Mouse (Mus musculus): ENCODE results near the gene Adh7. TPM values are rescaled to one million over a fixed set of nuclear protein-coding genes. Genes with fewer than 3 reads are reported as not detected.

Adh7 gene
- total and polyA plus RNA-seq, 2 experiments from 2014 or later, result 1.0 to 1.6 TPM

DNA sequence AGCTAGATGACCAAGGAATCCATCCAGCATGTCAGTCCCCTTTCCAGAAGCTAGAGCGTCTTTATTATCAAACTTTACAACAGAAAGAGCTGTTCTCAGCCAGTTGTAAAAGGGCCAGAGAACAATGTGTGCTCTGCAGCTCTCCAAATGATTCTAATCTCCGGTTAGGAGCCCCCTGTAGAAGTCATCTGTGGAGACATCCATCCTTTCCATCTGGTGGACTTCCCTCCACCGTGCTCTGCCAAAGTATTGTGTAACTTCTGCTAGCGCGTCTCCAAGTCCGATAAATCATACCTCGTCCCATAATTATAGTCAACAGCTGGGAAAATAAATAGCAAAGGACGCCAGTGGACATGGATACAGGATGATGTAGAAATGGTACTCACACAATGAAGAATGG lies 31.2 kb downstream of the Adh7 start:
- Histone ChIP-seq H3K4me2 (ENCODE audit: low read depth) (no peak overlapping the region), H3K27ac (ENCODE audit: low read depth, low read length) (no peak overlapping the region), H3K36me3 (ENCODE audit: insufficient read depth) (no peaks in the 10 kb centered on the region), H3K9me3 (ENCODE audit: low read length) (no peaks in the 10 kb centered on the region), H3K27me3 (ENCODE audit: insufficient read depth, low read length) (no peaks in the 10 kb centered on the region), H3K9ac (no peak overlapping the region), H3K4me3 (ENCODE audit: low read depth, low read length) (no peak overlapping the region), H3K4me1 (ENCODE audit: insufficient read depth) (no peaks in the 10 kb centered on the region)
- no peak for TF ChIP-seq CTCF (IDR thresholded peaks at IDR 0.05; ENCODE audit: low read depth)
- 90% methylated on average over 8 of the region's 8 CpGs for WGBS
- ATAC-seq, result no peak
- DNase-seq, result no peak

DNA sequence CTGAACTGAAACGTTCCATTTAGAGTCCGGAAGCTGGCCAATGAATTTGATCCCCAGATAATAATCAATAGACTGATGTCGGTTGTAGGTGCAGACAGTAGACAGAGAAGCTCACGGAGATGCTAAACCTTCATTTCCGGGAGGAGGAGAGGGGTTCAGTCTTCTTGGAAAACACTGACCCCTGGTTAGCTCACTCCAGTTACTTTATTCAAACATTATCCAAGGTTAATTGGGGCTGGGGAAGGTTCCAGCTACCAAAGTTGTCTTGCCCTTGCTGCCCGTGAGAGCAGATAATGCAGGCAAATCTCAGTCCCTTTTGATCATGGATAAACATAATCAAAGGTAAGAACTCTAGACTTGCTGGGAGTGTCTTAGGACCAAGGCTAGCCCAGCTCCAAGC lies 33.6 kb downstream of the Adh7 start:
- WGBS, result 87% methylated on average over 6 of the region's 6 CpGs
- H3K27ac ChIP-seq (ENCODE audit: low read depth, low read length), result no peak overlapping the region
- H3K4me2 ChIP-seq (ENCODE audit: low read depth), result no peak overlapping the region
- DNase-seq, result no peak
- no peak overlapping the region for H3K4me3 ChIP-seq (ENCODE audit: low read depth, low read length)
- no peaks in the 10 kb centered on the region for H3K27me3 ChIP-seq (ENCODE audit: insufficient read depth, low read length)
- no peaks in the 10 kb centered on the region for H3K4me1 ChIP-seq (ENCODE audit: insufficient read depth)
- ATAC-seq, result no peak
- TF ChIP-seq CTCF (IDR thresholded peaks at IDR 0.05; ENCODE audit: low read depth), result no peak
- H3K9me3 ChIP-seq (ENCODE audit: low read length), result no peaks in the 10 kb centered on the region
- H3K36me3 ChIP-seq (ENCODE audit: insufficient read depth), result no peaks in the 10 kb centered on the region
- no peak overlapping the region for H3K9ac ChIP-seq

DNA sequence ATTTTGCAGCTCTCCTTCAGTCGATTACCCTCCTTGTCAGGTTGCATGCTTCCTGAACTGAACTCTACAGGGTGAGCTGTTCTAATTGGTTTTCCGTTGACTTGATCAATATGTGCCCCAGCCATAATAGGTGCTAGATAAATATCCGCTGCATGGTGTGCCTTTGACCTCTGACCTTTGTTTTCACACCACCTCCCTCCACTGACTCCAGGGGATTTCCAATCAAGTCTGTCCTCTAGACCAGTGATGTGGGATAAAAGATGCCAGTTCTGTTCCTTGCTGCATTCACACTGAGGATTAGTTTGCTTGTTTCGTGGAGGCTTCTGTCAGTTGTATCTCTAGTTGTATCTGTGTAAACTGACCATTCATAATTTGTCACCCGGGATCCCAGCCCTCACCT lies 36.6 kb downstream of the Adh7 start:
- no peak overlapping the region for H3K4me3 ChIP-seq (ENCODE audit: low read depth, low read length)
- ATAC-seq (no peak), DNase-seq (no peak)
- H3K4me2 ChIP-seq (ENCODE audit: low read depth), result no peak overlapping the region
- no peaks in the 10 kb centered on the region for H3K27me3 ChIP-seq (ENCODE audit: insufficient read depth, low read length)
- 41% methylated on average over 5 of the region's 5 CpGs for whole genome bisulfite sequencing
- H3K27ac ChIP-seq (ENCODE audit: low read depth, low read length), result no peak overlapping the region
- no peak overlapping the region for H3K9ac ChIP-seq
- TF ChIP-seq CTCF (IDR thresholded peaks at IDR 0.05; ENCODE audit: low read depth), result no peak
- H3K36me3 ChIP-seq (ENCODE audit: insufficient read depth), result no peaks in the 10 kb centered on the region
- H3K4me1 ChIP-seq (ENCODE audit: insufficient read depth), result no peaks in the 10 kb centered on the region
- no peaks in the 10 kb centered on the region for H3K9me3 ChIP-seq (ENCODE audit: low read length)

DNA sequence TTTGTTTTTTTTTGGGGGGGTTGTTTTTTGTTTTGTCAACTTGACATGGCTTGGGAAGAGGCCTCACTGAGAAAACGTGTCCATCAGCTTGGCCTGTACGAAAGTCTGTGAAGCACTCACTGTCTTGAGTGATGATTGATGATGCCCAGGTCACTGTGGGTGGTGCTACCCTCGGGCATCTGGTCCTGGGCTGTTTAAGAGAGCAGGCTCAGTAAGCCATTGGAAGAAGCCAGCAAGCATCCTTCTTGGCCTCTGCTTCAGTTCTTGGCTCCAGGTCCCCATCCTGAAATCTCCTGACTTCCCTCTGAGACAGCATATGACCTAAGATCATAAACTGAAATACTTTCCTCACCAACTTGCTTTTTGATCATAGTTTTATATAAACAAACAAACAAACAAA lies 37.8 kb downstream of the Adh7 start:
- H3K27me3 ChIP-seq (ENCODE audit: insufficient read depth, low read length), result no peaks in the 10 kb centered on the region
- no peak for DNase-seq
- no peak for TF ChIP-seq CTCF (IDR thresholded peaks at IDR 0.05; ENCODE audit: low read depth)
- H3K4me2 ChIP-seq (ENCODE audit: low read depth), result no peak overlapping the region
- no peak overlapping the region for H3K27ac ChIP-seq (ENCODE audit: low read depth, low read length)
- ATAC-seq, result no peak
- H3K4me3 ChIP-seq (ENCODE audit: low read depth, low read length), result no peak overlapping the region
- no peaks in the 10 kb centered on the region for H3K4me1 ChIP-seq (ENCODE audit: insufficient read depth)
- no peak overlapping the region for H3K9ac ChIP-seq
- 89% methylated on average over 3 of the region's 3 CpGs for WGBS
- H3K36me3 ChIP-seq (ENCODE audit: insufficient read depth), result no peaks in the 10 kb centered on the region
- H3K9me3 ChIP-seq (ENCODE audit: low read length), result no peaks in the 10 kb centered on the region

- H3K27ac ChIP-seq (ENCODE audit: low read depth, low read length), result no peak overlapping the region
- 85% methylated on average over 9 of the region's 9 CpGs for WGBS
- H3K9me3 ChIP-seq (ENCODE audit: low read length), result no peaks in the 10 kb centered on the region
- no peak overlapping the region for H3K4me3 ChIP-seq (ENCODE audit: low read depth, low read length)
- no peaks in the 10 kb centered on the region for H3K36me3 ChIP-seq (ENCODE audit: insufficient read depth)
- no peak for TF ChIP-seq CTCF (IDR thresholded peaks at IDR 0.05; ENCODE audit: low read depth)
- no peak overlapping the region for H3K9ac ChIP-seq
- no peak overlapping the region for H3K4me2 ChIP-seq (ENCODE audit: low read depth)
- ATAC-seq (no peak), DNase-seq (no peak)
- no peaks in the 10 kb centered on the region for H3K4me1 ChIP-seq (ENCODE audit: insufficient read depth)
- no peaks in the 10 kb centered on the region for H3K27me3 ChIP-seq (ENCODE audit: insufficient read depth, low read length)
Observed at GRCm38 (mm10) chr3:138255780-138256550, 38.4 kb downstream of the Adh7 start.

DNA sequence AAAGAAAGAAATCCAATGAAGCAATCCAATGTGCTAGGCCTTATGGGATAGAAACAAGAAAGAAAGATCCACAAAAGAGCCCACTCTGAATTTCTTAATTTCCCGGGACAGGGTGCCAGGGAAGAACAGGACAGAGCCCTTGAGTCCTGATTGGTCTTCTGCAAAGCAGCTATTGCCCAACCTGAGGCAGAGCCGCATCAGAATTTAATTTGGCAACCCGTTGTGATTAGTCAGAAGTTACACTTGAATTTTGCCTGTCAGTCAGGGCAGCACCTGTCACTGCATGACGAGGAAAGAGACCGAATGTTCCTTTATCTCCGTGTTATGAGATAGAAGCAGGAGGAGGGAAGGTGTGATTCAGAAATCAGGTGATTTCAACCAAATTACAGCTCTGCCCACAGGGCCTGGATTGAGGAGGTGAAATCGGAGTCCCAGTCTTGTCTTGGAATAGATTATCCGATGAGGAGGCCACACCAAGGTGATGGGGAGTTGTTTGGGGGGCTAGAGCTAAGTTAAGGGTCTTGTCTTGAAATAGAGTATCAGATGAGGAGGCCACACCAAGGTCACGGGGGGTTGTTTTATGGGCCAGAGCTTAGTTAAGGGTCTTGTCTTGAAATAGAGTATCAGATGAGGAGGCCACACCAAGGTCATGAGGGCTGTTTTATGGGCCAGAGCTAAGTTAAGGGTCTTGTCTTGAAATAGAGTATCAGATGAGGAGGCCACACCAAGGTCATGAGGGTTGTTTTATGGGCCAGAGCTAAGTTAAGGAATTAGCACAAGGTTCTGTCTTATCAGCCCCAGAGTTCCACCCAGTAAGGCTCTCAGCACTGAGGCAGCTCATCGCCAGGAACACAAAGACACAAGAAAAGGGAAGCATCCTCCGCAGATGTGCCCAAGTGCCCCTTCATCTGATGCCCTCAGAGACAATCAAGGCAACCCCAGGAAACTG lies 43.4 kb downstream of the Adh7 start, which contains the start of gene Adh1:
Gene Adh1, plus strand, starts transcription at position 271 of the 949 bp plus-strand sequence.
- 86% methylated on average over 11 of the region's 11 CpGs for WGBS

GRCm38 (mm10) chr3:138262568-138262967 lies 45.0 kb downstream of the Adh7 start:
- 89% methylated on average over 4 of the region's 4 CpGs for WGBS
- no peak for DNase-seq
- H3K4me1 ChIP-seq (ENCODE audit: insufficient read depth), result no peaks in the 10 kb centered on the region
- no peak overlapping the region for H3K4me2 ChIP-seq (ENCODE audit: low read depth)
- H3K9me3 ChIP-seq (ENCODE audit: low read length), result no peaks in the 10 kb centered on the region
- no peak overlapping the region for H3K27ac ChIP-seq (ENCODE audit: low read depth, low read length)
- no peaks in the 10 kb centered on the region for H3K36me3 ChIP-seq (ENCODE audit: insufficient read depth)
- no peak overlapping the region for H3K9ac ChIP-seq
- no peak overlapping the region for H3K4me3 ChIP-seq (ENCODE audit: low read depth, low read length)
- no peaks in the 10 kb centered on the region for H3K27me3 ChIP-seq (ENCODE audit: insufficient read depth, low read length)
- no peak for ATAC-seq
- no peak for TF ChIP-seq CTCF (IDR thresholded peaks at IDR 0.05; ENCODE audit: low read depth)

More for the DNA sequence above, 43.4 kb downstream of the Adh7 start, which contains the start of gene Adh1:
- no peak for DNase-seq
- H3K4me2 ChIP-seq (ENCODE audit: low read depth), result no peak within 1 kb of the TSS
- H3K4me1 ChIP-seq (ENCODE audit: insufficient read depth), result no peaks in the 10 kb centered on the region
- H3K27me3 ChIP-seq (ENCODE audit: insufficient read depth, low read length), result no peaks in the 10 kb centered on the region
- H3K9ac ChIP-seq, result no peak within 1 kb of the TSS
- no peaks in the 10 kb centered on the region for H3K9me3 ChIP-seq (ENCODE audit: low read length)
- H3K27ac ChIP-seq (ENCODE audit: low read depth, low read length), result no peak within 1 kb of the TSS
- no peak for ATAC-seq
- no peaks in the 10 kb centered on the region for H3K36me3 ChIP-seq (ENCODE audit: insufficient read depth)
- no peak for TF ChIP-seq CTCF (IDR thresholded peaks at IDR 0.05; ENCODE audit: low read depth)
- no peak within 1 kb of the TSS for H3K4me3 ChIP-seq (ENCODE audit: low read depth, low read length)

Data from forebrain, postnatal 0 days (tissue).